In the genomic region with DNA sequence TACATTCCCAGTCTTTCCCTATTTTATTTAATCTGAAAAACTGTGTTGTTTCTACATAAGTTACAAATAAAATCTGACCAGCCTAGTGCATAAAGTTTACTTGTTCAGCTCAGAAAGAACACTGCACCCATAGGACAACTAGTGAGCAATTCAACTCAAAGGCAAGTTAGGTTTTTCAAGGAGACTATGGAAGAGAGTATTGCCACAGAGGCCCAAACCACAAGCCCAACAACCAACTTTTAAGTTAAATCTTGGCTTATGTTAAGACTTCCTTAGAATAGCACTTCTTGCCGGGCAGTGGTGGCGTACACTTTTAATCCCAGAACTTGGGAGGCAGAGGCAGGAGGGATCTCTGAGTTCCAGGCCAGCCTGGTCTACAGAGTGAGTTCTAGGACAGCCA, we compare ENCODE assay signal across 17 mouse cellular contexts. TPM values are rescaled to one million over a fixed set of nuclear protein-coding genes. Genes with fewer than 3 reads are reported as not detected.
"Had no signal": no experiment of that assay in that cellular context is flagged by ENCODE, and none has a peak within 500 bp of the region (broad histone marks: within the 10 kb centered on the region; RNA-seq: fewer than 3 reads in every experiment).

No protein-coding gene starts in this region.

- DNase-seq: gastrocnemius, postnatal 25 days; heart, adult 18-20 months; heart, postnatal 14 days; heart, postnatal 36 days; kidney, adult 11 months; kidney, adult 2 months; kidney, adult 9 months; kidney, postnatal 14 days; kidney, postnatal 36 days; layer of hippocampus, adult 9-11 months; layer of hippocampus, postnatal 36 days; liver; liver, embryonic 13.5 days had no signal

- ATAC-seq: hindbrain, postnatal 0 days; intestine, embryonic 16.5 days had no signal

RNA-seq across cellular contexts. Expression of a gene that starts 8.7 kb away (rescaled TPM):
- total RNA-seq: hindbrain, postnatal 0 days; left cerebral cortex, adult 18-20 months; left cerebral cortex, postnatal 36 days had no signal
